Mouse (Mus musculus): ENCODE measurements at regions not wholly inside any gene's neighbourhood (a gene's known extent, or its start where the extent isn't known, plus 50 kb on each side); places are given as distances from the start of the nearest gene placed in this dataset.

DNA sequence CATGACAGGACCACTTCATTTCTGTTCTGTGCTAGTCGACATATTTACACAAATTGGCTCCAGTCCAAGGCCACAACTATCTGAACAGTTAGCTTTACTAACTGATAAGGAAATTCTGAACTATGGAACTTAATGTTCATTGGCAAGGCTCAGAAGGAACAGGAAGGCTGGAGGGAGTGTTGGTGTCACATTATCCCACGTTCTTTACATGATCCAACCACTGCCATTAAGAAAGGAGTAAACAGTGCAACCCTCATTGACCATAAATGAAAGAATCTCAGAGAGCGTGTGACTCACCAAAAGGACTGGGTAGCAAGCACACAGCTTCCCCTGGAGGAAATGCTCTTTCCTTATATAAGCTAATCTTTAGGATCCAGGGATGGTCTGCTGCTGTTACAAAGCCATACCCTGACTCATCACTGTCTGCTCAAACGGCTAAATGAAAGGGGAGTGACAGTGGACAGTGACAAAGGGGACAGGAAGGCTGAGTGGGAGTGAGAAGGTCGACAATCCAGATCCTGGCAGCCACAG is 135.6 kb downstream of the Drd1 start:
- H3K27ac ChIP-seq (ENCODE audit: insufficient read depth, low read length): no peak overlapping the region
- 16% methylated on average over 5 of the region's 5 CpGs for WGBS
- no peak for DNase-seq (ENCODE audit: low read depth in 1 of 2, low spot score in 2 of 2)
- H3K4me1 ChIP-seq (ENCODE audit: control insufficient read depth, insufficient read depth, insufficient read length): no peaks in the 10 kb centered on the region
- TF ChIP-seq CTCF (IDR thresholded peaks at IDR 0.05; ENCODE audit: extremely low read depth, insufficient read depth, insufficient read length, insufficient replicate concordance): no peak
- no peak for TF ChIP-seq POLR2A (IDR thresholded peaks at IDR 0.05; ENCODE audit: low read depth, low read length)
- no peak overlapping the region for H3K4me3 ChIP-seq (ENCODE audit: extremely low read depth, insufficient read depth, insufficient read length)
- no peaks in the 10 kb centered on the region for H3K36me3 ChIP-seq (ENCODE audit: control insufficient read depth, insufficient read depth, low read length)
- no peaks in the 10 kb centered on the region for H3K27me3 ChIP-seq (ENCODE audit: control insufficient read depth, insufficient read depth, low read length)

DNA sequence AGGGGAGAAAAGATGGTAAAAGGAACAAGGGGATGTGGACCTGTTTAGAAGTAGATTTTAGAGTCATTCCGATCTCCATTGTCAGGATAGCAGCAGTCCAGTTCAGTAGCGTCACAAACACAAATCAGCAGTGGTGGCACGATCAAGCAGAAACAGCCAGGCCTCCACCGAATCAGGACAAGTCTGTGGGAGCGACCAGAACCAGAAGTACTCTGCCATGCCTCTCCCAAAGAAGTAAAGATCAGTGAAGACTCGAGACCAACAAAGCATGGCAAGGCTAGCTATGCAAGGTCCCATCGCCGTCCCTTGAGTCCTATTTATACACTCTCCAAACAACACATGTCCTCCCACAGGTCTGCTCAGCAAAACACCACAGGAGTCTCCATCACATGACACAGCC is 140.0 kb downstream of the Drd1 start:
- WGBS: 86% methylated on average over 8 of the region's 8 CpGs
- Histone ChIP-seq H3K27ac (ENCODE audit: insufficient read depth, low read length) (no peak overlapping the region), H3K27me3 (ENCODE audit: control insufficient read depth, insufficient read depth, low read length) (no peaks in the 10 kb centered on the region), H3K4me3 (ENCODE audit: extremely low read depth, insufficient read depth, insufficient read length) (no peak overlapping the region), H3K4me1 (ENCODE audit: control insufficient read depth, insufficient read depth, insufficient read length) (no peaks in the 10 kb centered on the region), H3K36me3 (ENCODE audit: control insufficient read depth, insufficient read depth, low read length) (no peaks in the 10 kb centered on the region)
- TF ChIP-seq CTCF (IDR thresholded peaks at IDR 0.05; ENCODE audit: extremely low read depth, insufficient read depth, insufficient read length, insufficient replicate concordance) (no peak), POLR2A (IDR thresholded peaks at IDR 0.05; ENCODE audit: low read depth, low read length) (no peak)
- no peak for DNase-seq (ENCODE audit: low read depth in 1 of 2, low spot score in 2 of 2)

DNA sequence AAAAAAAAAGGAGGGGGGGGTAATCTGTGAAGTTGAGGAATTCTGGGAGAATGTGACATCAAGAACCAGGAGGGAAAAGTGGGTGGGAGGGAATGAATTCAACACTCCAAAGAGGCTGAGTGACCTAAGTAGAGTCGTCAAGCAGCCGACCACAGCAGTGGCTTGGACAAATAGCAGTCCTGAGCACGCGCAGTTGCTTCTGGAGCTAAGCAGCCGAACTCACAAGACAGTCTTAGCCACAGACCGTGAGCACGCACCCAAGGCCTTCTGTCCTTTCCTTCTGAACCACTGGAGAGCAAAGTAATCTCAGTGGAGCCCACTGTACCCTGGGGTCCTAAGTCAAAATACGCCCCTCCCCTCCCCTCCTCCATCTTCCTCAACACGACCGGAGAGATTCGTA is 141.1 kb downstream of the Drd1 start:
- no peak for TF ChIP-seq CTCF (IDR thresholded peaks at IDR 0.05; ENCODE audit: extremely low read depth, insufficient read depth, insufficient read length, insufficient replicate concordance)
- TF ChIP-seq POLR2A (IDR thresholded peaks at IDR 0.05; ENCODE audit: low read depth, low read length): no peak
- DNase-seq (ENCODE audit: low read depth in 1 of 2, low spot score in 2 of 2): no peak
- WGBS: 87% methylated on average over 11 of the region's 11 CpGs
- Histone ChIP-seq H3K27ac (ENCODE audit: insufficient read depth, low read length) (no peak overlapping the region), H3K4me1 (ENCODE audit: control insufficient read depth, insufficient read depth, insufficient read length) (no peaks in the 10 kb centered on the region), H3K27me3 (ENCODE audit: control insufficient read depth, insufficient read depth, low read length) (no peaks in the 10 kb centered on the region), H3K36me3 (ENCODE audit: control insufficient read depth, insufficient read depth, low read length) (no peaks in the 10 kb centered on the region), H3K4me3 (ENCODE audit: extremely low read depth, insufficient read depth, insufficient read length) (no peak overlapping the region)

DNA sequence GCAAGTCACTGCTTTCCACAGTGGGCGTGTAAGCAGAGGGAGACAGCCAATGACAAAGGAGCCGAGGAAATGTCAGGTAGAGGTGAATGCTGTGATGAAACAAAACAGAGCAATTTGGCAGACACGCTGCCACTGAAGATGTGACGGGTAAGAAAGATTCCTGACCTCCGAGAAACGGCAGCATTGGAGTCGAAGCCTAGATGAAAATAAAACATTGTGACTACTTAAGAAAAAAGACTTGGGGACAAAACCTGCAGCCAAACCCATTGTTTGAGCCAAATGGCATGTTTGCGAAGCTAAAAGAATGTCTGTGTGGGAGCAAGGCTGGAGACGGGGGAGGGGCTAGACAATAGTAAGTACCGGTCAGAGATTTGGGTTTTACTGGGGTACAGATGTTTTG is 142.0 kb downstream of the Drd1 start:
- no peaks in the 10 kb centered on the region for H3K27me3 ChIP-seq (ENCODE audit: control insufficient read depth, insufficient read depth, low read length)
- no peak for TF ChIP-seq POLR2A (IDR thresholded peaks at IDR 0.05; ENCODE audit: low read depth, low read length)
- TF ChIP-seq CTCF (IDR thresholded peaks at IDR 0.05; ENCODE audit: extremely low read depth, insufficient read depth, insufficient read length, insufficient replicate concordance): no peak
- 63% methylated on average over 10 of the region's 10 CpGs for WGBS
- no peak for DNase-seq (ENCODE audit: low read depth in 1 of 2, low spot score in 2 of 2)
- no peaks in the 10 kb centered on the region for H3K36me3 ChIP-seq (ENCODE audit: control insufficient read depth, insufficient read depth, low read length)
- no peak overlapping the region for H3K27ac ChIP-seq (ENCODE audit: insufficient read depth, low read length)
- H3K4me3 ChIP-seq (ENCODE audit: extremely low read depth, insufficient read depth, insufficient read length): no peak overlapping the region
- H3K4me1 ChIP-seq (ENCODE audit: control insufficient read depth, insufficient read depth, insufficient read length): no peaks in the 10 kb centered on the region

DNA sequence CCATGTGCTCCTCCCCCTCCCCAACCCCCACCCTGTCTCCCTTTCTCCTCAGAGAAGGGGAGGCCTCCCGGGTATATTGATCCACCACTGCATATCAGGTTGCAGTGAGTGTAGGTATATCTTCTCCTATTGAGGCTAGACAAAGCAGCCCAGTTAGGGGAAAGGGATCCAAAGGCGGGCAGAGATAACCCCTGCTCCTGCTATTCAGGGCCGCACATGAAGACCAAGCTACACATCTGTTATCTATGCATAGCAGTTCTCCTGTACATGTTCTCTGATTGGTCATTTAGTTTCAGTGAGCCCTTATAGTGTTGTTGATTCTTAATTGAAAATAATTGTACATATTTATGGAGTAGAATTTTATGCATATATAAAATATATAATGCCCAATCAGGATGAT is 143.7 kb downstream of the Drd1 start:
- Histone ChIP-seq H3K27me3 (ENCODE audit: control insufficient read depth, insufficient read depth, low read length) (no peaks in the 10 kb centered on the region), H3K4me3 (ENCODE audit: extremely low read depth, insufficient read depth, insufficient read length) (no peak overlapping the region), H3K4me1 (ENCODE audit: control insufficient read depth, insufficient read depth, insufficient read length) (no peaks in the 10 kb centered on the region), H3K36me3 (ENCODE audit: control insufficient read depth, insufficient read depth, low read length) (no peaks in the 10 kb centered on the region), H3K27ac (ENCODE audit: insufficient read depth, low read length) (no peak overlapping the region)
- 81% methylated on average over 3 of the region's 3 CpGs for WGBS
- TF ChIP-seq POLR2A (IDR thresholded peaks at IDR 0.05; ENCODE audit: low read depth, low read length) (no peak), CTCF (IDR thresholded peaks at IDR 0.05; ENCODE audit: extremely low read depth, insufficient read depth, insufficient read length, insufficient replicate concordance) (no peak)
- DNase-seq (ENCODE audit: low read depth in 1 of 2, low spot score in 2 of 2): no peak

DNA sequence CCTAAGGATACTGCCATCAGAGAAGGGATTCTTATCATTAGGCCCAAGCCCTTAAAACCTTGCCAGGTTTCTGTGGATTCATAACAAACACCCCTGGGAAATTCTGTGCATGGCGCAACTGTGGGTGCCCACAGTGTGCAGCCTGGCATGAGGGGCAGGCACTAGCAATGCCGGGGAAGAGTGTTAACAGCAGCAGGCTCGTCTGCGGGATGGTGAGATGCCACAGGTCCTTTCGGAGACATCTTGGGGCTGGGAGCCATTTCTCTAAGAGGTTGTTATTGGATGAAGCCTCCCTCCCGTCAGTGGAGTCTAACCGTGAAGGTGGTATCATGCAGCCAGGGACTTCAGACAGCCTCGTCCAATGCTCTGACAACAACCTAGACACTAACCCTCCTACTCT is 144.2 kb downstream of the Drd1 start:
- WGBS: 87% methylated on average over 8 of the region's 8 CpGs
- no peak for TF ChIP-seq POLR2A (IDR thresholded peaks at IDR 0.05; ENCODE audit: low read depth, low read length)
- TF ChIP-seq CTCF (IDR thresholded peaks at IDR 0.05; ENCODE audit: extremely low read depth, insufficient read depth, insufficient read length, insufficient replicate concordance): no peak

DNA sequence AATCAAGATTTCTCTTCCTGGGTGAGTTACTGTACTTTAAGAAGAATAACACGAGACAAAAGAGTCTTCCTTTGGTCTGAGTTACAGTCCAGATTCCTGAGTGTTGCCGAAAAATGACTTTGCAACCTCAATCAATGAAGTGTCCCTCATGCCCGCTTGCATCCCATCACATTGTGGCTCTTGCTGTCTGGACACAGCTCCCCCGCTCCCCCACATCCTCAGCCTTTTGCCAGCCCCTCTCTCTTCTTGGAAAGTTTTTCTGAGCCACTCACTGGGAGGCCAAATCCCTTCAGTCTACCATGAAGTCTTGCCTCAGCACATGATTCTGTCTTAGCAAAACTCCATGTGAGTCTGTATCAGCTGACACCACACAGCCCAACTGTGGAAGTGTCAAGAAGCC is 145.3 kb downstream of the Drd1 start:
- TF ChIP-seq POLR2A (IDR thresholded peaks at IDR 0.05; ENCODE audit: low read depth, low read length): no peak
- TF ChIP-seq CTCF (IDR thresholded peaks at IDR 0.05; ENCODE audit: extremely low read depth, insufficient read depth, insufficient read length, insufficient replicate concordance): no peak
- no peak overlapping the region for H3K27ac ChIP-seq (ENCODE audit: insufficient read depth, low read length)
- no peaks in the 10 kb centered on the region for H3K4me1 ChIP-seq (ENCODE audit: control insufficient read depth, insufficient read depth, insufficient read length)
- no peak for DNase-seq (ENCODE audit: low read depth in 1 of 2, low spot score in 2 of 2)
- no peaks in the 10 kb centered on the region for H3K36me3 ChIP-seq (ENCODE audit: control insufficient read depth, insufficient read depth, low read length)
- H3K27me3 ChIP-seq (ENCODE audit: control insufficient read depth, insufficient read depth, low read length): no peaks in the 10 kb centered on the region
- 84% methylated on average over 4 of the region's 4 CpGs for WGBS
- no peak overlapping the region for H3K4me3 ChIP-seq (ENCODE audit: extremely low read depth, insufficient read depth, insufficient read length)

More for the DNA sequence above, 144.2 kb downstream of the Drd1 start:
- no peaks in the 10 kb centered on the region for H3K4me1 ChIP-seq (ENCODE audit: control insufficient read depth, insufficient read depth, insufficient read length)
- H3K4me3 ChIP-seq (ENCODE audit: extremely low read depth, insufficient read depth, insufficient read length): no peak overlapping the region
- H3K27ac ChIP-seq (ENCODE audit: insufficient read depth, low read length): no peak overlapping the region
- H3K27me3 ChIP-seq (ENCODE audit: control insufficient read depth, insufficient read depth, low read length): no peaks in the 10 kb centered on the region
- DNase-seq (ENCODE audit: low read depth in 1 of 2, low spot score in 2 of 2): no peak
- H3K36me3 ChIP-seq (ENCODE audit: control insufficient read depth, insufficient read depth, low read length): no peaks in the 10 kb centered on the region

All from spleen, adult 2 months (tissue).